Mouse (Mus musculus): ENCODE results near the gene Usp49. TPM values are rescaled to one million over a fixed set of nuclear protein-coding genes. Genes with fewer than 3 reads are reported as not detected.

Usp49 gene
- total and polyA plus RNA-seq, 2 experiments from 2014 or later: 4.7 to 18.9 TPM

GRCm38 (mm10) chr17:47702548-47703345 is 72.3 kb downstream of the Usp49 start:
- no peak for TF ChIP-seq CTCF (IDR thresholded peaks at IDR 0.05; ENCODE audit: low read depth)
- no peak for ATAC-seq
- Histone ChIP-seq H3K36me3 (ENCODE audit: insufficient read depth) (peaks cover 38% of the 10 kb centered on the region), H3K4me2 (ENCODE audit: low read depth) (no peak overlapping the region), H3K4me3 (ENCODE audit: low read depth, low read length) (no peak overlapping the region), H3K4me1 (ENCODE audit: insufficient read depth) (no peaks in the 10 kb centered on the region), H3K27ac (ENCODE audit: low read depth, low read length) (no peak overlapping the region), H3K27me3 (ENCODE audit: insufficient read depth, low read length) (no peaks in the 10 kb centered on the region), H3K9ac (no peak overlapping the region), H3K9me3 (ENCODE audit: low read length) (no peaks in the 10 kb centered on the region)
- WGBS: 54% methylated on average over 28 of the region's 28 CpGs
- no peak for DNase-seq

- DNase-seq (no peak), ATAC-seq (no peak)
- Histone ChIP-seq H3K4me1 (ENCODE audit: insufficient read depth) (no peaks in the 10 kb centered on the region), H3K4me2 (ENCODE audit: low read depth) (no peak overlapping the region), H3K9ac (no peak overlapping the region), H3K27me3 (ENCODE audit: insufficient read depth, low read length) (no peaks in the 10 kb centered on the region), H3K27ac (ENCODE audit: low read depth, low read length) (no peak overlapping the region), H3K9me3 (ENCODE audit: low read length) (no peaks in the 10 kb centered on the region), H3K36me3 (ENCODE audit: insufficient read depth) (peaks cover 35% of the 10 kb centered on the region), H3K4me3 (ENCODE audit: low read depth, low read length) (no peak overlapping the region)
- TF ChIP-seq CTCF (IDR thresholded peaks at IDR 0.05; ENCODE audit: low read depth): no peak
- WGBS: 35% methylated on average over 20 of the region's 20 CpGs
Observed at GRCm38 (mm10) chr17:47703556-47703955, 73.1 kb downstream of the Usp49 start.

- 84% methylated on average over 4 of the region's 4 CpGs for WGBS
- Histone ChIP-seq H3K4me2 (ENCODE audit: low read depth) (no peak overlapping the region), H3K27ac (ENCODE audit: low read depth, low read length) (no peak overlapping the region), H3K36me3 (ENCODE audit: insufficient read depth) (peaks cover 32% of the 10 kb centered on the region), H3K9me3 (ENCODE audit: low read length) (no peaks in the 10 kb centered on the region), H3K27me3 (ENCODE audit: insufficient read depth, low read length) (no peaks in the 10 kb centered on the region), H3K4me3 (ENCODE audit: low read depth, low read length) (no peak overlapping the region), H3K4me1 (ENCODE audit: insufficient read depth) (no peaks in the 10 kb centered on the region), H3K9ac (no peak overlapping the region)
- ATAC-seq (no peak), DNase-seq (no peak)
- TF ChIP-seq CTCF (IDR thresholded peaks at IDR 0.05; ENCODE audit: low read depth): peak; percentile 13; the same call in 1 of the 2 replicates
Observed at GRCm38 (mm10) chr17:47704692-47705091, 74.2 kb downstream of the Usp49 start.

- no peaks in the 10 kb centered on the region for H3K4me1 ChIP-seq (ENCODE audit: insufficient read depth)
- H3K9ac ChIP-seq: no peak overlapping the region
- H3K4me3 ChIP-seq (ENCODE audit: low read depth, low read length): no peak overlapping the region
- DNase-seq: no peak
- no peak overlapping the region for H3K27ac ChIP-seq (ENCODE audit: low read depth, low read length)
- WGBS: 82% methylated on average over 1 of the region's 1 CpGs
- no peak for ATAC-seq
- H3K4me2 ChIP-seq (ENCODE audit: low read depth): no peak overlapping the region
- H3K27me3 ChIP-seq (ENCODE audit: insufficient read depth, low read length): no peaks in the 10 kb centered on the region
- no peaks in the 10 kb centered on the region for H3K9me3 ChIP-seq (ENCODE audit: low read length)
- peaks cover 17% of the 10 kb centered on the region for H3K36me3 ChIP-seq (ENCODE audit: insufficient read depth)
- TF ChIP-seq CTCF (IDR thresholded peaks at IDR 0.05; ENCODE audit: low read depth): no peak
Observed at GRCm38 (mm10) chr17:47706196-47706595, 75.7 kb downstream of the Usp49 start.

GRCm38 (mm10) chr17:47707961-47708360 is 77.5 kb downstream of the Usp49 start:
- no peak overlapping the region for H3K9ac ChIP-seq
- H3K36me3 ChIP-seq (ENCODE audit: insufficient read depth): peaks cover 10% of the 10 kb centered on the region
- H3K9me3 ChIP-seq (ENCODE audit: low read length): no peaks in the 10 kb centered on the region
- DNase-seq (no peak), ATAC-seq (no peak)
- TF ChIP-seq CTCF (IDR thresholded peaks at IDR 0.05; ENCODE audit: low read depth): no peak
- no peaks in the 10 kb centered on the region for H3K4me1 ChIP-seq (ENCODE audit: insufficient read depth)
- no peak overlapping the region for H3K4me2 ChIP-seq (ENCODE audit: low read depth)
- no peak overlapping the region for H3K27ac ChIP-seq (ENCODE audit: low read depth, low read length)
- no peaks in the 10 kb centered on the region for H3K27me3 ChIP-seq (ENCODE audit: insufficient read depth, low read length)
- 72% methylated on average over 3 of the region's 3 CpGs for WGBS
- no peak overlapping the region for H3K4me3 ChIP-seq (ENCODE audit: low read depth, low read length)

GRCm38 (mm10) chr17:47708972-47709371 is 78.5 kb downstream of the Usp49 start:
- Histone ChIP-seq H3K4me3 (ENCODE audit: low read depth, low read length) (no peak overlapping the region), H3K9ac (no peak overlapping the region), H3K4me1 (ENCODE audit: insufficient read depth) (no peaks in the 10 kb centered on the region), H3K9me3 (ENCODE audit: low read length) (no peaks in the 10 kb centered on the region), H3K36me3 (ENCODE audit: insufficient read depth) (no peaks in the 10 kb centered on the region), H3K27me3 (ENCODE audit: insufficient read depth, low read length) (no peaks in the 10 kb centered on the region), H3K4me2 (ENCODE audit: low read depth) (no peak overlapping the region), H3K27ac (ENCODE audit: low read depth, low read length) (no peak overlapping the region)
- 72% methylated on average over 4 of the region's 4 CpGs for WGBS
- DNase-seq (no peak), ATAC-seq (no peak)
- no peak for TF ChIP-seq CTCF (IDR thresholded peaks at IDR 0.05; ENCODE audit: low read depth)

- Histone ChIP-seq H3K9ac (no peak overlapping the region), H3K4me2 (ENCODE audit: low read depth) (no peak overlapping the region), H3K4me1 (ENCODE audit: insufficient read depth) (no peaks in the 10 kb centered on the region), H3K36me3 (ENCODE audit: insufficient read depth) (no peaks in the 10 kb centered on the region), H3K9me3 (ENCODE audit: low read length) (no peaks in the 10 kb centered on the region), H3K27ac (ENCODE audit: low read depth, low read length) (no peak overlapping the region), H3K4me3 (ENCODE audit: low read depth, low read length) (no peak overlapping the region), H3K27me3 (ENCODE audit: insufficient read depth, low read length) (no peaks in the 10 kb centered on the region)
- WGBS: 84% methylated on average over 3 of the region's 3 CpGs
- ATAC-seq (no peak), DNase-seq (no peak)
- no peak for TF ChIP-seq CTCF (IDR thresholded peaks at IDR 0.05; ENCODE audit: low read depth)
Observed at GRCm38 (mm10) chr17:47710036-47710435, 79.5 kb downstream of the Usp49 start.

Measured in forebrain, postnatal 0 days (tissue).